Mouse (Mus musculus): Measurements from ENCODE around the gene Cfap57. TPM values are rescaled to one million over a fixed set of nuclear protein-coding genes. Genes with fewer than 3 reads are reported as not detected.
"Not testable (repeated sequence)": the region's sequence is repeated elsewhere in the genome, so short reads cannot be mapped to it uniquely, and the experiment has no call there.

Gene Cfap57
- polyA plus RNA-seq, 1 experiment from 2014 or later, result 0.92 TPM

DNA sequence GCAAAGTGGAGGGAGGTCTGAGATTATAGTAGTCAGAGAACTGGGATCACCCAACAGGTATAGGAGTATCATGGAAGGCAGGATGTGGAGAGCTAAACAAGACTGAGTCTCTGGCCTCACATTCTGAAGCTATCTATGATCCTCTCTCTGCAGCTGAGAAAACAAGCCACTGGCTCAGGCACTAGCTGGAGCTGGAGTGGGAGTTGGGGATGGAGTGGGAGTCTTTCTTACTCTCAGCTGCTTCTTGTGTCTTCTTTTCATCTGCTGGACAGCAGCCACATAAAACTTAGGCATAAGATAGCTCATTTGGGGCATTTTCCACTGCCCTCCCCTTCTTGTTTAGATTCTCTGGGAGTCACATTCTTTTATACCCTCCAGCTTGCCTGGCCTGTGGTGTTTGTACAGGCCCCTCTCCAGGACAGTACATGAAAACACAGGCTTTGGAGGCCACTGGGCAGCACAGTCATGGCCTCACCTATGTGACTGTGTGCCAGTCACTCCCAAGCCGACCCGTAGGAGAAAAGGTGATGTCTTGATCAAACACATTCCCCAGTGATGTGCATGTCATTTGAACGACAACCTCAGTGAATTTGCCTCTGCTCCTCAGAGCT is 67.4 kb downstream of the Cfap57 start:
- no peak overlapping the region for H3K4me2 ChIP-seq (replicated peaks)
- no peaks in the 10 kb centered on the region for H3K4me1 ChIP-seq
- no peaks in the 10 kb centered on the region for H3K36me3 ChIP-seq
- no peaks in the 10 kb centered on the region for H3K27me3 ChIP-seq
- H3K9ac ChIP-seq (replicated peaks), result no peak overlapping the region
- no peak overlapping the region for H3K4me3 ChIP-seq
- WGBS, result 67% methylated on average over 3 of the region's 3 CpGs
- H3K27ac ChIP-seq (replicated peaks), result no peak overlapping the region
- no peak for ATAC-seq (ENCODE audit: low FRiP score, low read depth)
- no peaks in the 10 kb centered on the region for H3K9me3 ChIP-seq

DNA sequence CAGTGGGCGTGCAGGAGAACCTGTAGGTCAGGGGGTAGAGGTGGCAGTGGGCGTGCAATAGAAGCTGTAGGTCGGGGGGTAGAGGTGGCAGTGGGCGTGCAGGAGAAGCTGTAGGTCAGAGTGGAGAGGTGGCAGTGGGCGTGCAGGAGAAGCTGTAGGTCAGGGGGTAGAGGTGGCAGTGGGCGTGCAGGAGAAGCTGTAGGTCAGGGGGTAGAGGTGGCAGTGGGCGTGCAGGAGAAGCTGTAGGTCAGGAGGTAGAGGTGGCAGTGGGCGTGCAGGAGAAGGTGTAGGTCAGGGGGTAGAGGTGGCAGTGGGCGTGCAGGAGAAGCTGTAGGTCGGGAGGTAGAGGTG is 72.5 kb downstream of the Cfap57 start:
- not testable (repeated sequence) for H3K36me3 ChIP-seq; H3K9me3 ChIP-seq; H3K4me2 ChIP-seq (replicated peaks); H3K9ac ChIP-seq (replicated peaks); ATAC-seq (ENCODE audit: low FRiP score, low read depth); H3K27ac ChIP-seq (replicated peaks); H3K4me3 ChIP-seq; H3K27me3 ChIP-seq; H3K4me1 ChIP-seq
- 88% methylated on average over 10 of the region's 10 CpGs for WGBS

DNA sequence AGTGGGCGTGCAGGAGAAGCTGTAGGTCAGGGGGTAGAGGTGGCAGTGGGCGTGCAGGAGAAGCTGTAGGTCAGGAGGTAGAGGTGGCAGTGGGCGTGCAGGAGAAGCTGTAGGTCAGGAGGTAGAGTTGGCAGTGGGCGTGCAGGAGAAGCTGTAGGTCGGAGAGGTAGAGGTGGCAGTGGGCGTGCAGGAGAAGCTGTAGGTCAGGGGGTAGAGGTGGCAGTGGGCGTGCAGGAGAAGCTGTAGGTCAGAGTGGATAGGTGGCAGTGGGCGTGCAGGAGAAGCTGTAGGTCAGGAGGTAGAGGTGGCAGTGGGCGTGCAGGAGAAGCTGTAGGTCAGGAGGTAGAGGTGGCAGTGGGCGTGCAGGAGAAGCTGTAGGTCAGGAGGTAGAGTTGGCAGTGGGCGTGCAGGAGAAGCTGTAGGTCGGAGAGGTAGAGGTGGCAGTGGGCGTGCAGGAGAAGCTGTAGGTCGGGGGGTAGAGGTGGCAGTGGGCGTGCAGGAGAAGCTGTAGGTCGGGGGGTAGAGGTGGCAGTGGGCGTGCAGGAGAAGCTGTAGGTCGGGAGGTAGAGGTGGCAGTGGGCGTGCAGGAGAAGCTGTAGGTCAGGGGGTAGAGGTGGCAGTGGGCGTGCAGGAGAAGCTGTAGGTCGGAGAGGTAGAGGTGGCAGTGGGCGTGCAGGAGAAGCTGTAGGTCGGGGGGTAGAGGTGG is 73.0 kb downstream of the Cfap57 start:
- not testable (repeated sequence) for H3K27ac ChIP-seq (replicated peaks); H3K4me1 ChIP-seq; H3K9me3 ChIP-seq; H3K4me2 ChIP-seq (replicated peaks); H3K36me3 ChIP-seq; H3K9ac ChIP-seq (replicated peaks); H3K4me3 ChIP-seq; ATAC-seq (ENCODE audit: low FRiP score, low read depth)
- WGBS, result 89% methylated on average over 23 of the region's 23 CpGs
- H3K27me3 ChIP-seq, result peaks cover 15% of the 10 kb centered on the region

GRCm38 (mm10) chr4:118544441-118545127 is 76.0 kb downstream of the Cfap57 start:
- peaks cover 11% of the 10 kb centered on the region; the same call in 1 of the 2 replicates for H3K4me1 ChIP-seq

GRCm38 (mm10) chr4:118543592-118544260 is 76.9 kb downstream of the Cfap57 start, which contains the start of gene Tmem125:
Gene Tmem125, minus strand, starts transcription at chr4:118544044.
- no peak within 1 kb of the TSS for H3K9ac ChIP-seq (replicated peaks)
- H3K4me1 ChIP-seq, result peaks cover 11% of the 10 kb centered on the region; the same call in 1 of the 2 replicates
- peak within 1 kb of the TSS; percentile 20 for H3K4me3 ChIP-seq
- H3K27ac ChIP-seq (replicated peaks), result no peak within 1 kb of the TSS
- H3K4me2 ChIP-seq (replicated peaks), result peak within 1 kb of the TSS; percentile 52
- ATAC-seq (ENCODE audit: low FRiP score, low read depth), result 0 out of 2 replicates have a peak, but pooled peaks have one; percentile 16
- WGBS, result 3% methylated on average over 24 of the region's 24 CpGs
- no peaks in the 10 kb centered on the region for H3K36me3 ChIP-seq
- H3K27me3 ChIP-seq, result peaks cover 49% of the 10 kb centered on the region
- peaks cover 2% of the 10 kb centered on the region for H3K9me3 ChIP-seq

More at GRCm38 (mm10) chr4:118544441-118545127, 76.0 kb downstream of the Cfap57 start:
- Histone ChIP-seq H3K27ac (replicated peaks) (no peak overlapping the region), H3K4me2 (replicated peaks) (no peak overlapping the region), H3K36me3 (no peaks in the 10 kb centered on the region), H3K9ac (replicated peaks) (no peak overlapping the region), H3K9me3 (peaks cover 2% of the 10 kb centered on the region), H3K4me3 (no peak overlapping the region), H3K27me3 (peaks cover 41% of the 10 kb centered on the region)
- WGBS, result 69% methylated on average over 14 of the region's 14 CpGs
- ATAC-seq (ENCODE audit: low FRiP score, low read depth), result no peak

GRCm38 (mm10) chr4:118543158-118543530 is 77.4 kb downstream of the Cfap57 start:
- Histone ChIP-seq H3K4me2 (replicated peaks) (peak overlapping the region; percentile 52), H3K9me3 (peaks cover 2% of the 10 kb centered on the region), H3K4me1 (peaks cover 11% of the 10 kb centered on the region; the same call in 1 of the 2 replicates), H3K27ac (replicated peaks) (no peak overlapping the region), H3K27me3 (peaks cover 54% of the 10 kb centered on the region), H3K36me3 (no peaks in the 10 kb centered on the region), H3K4me3 (peak overlapping the region; percentile 20; the same call in 1 of the 2 replicates), H3K9ac (replicated peaks) (no peak overlapping the region)
- ATAC-seq (ENCODE audit: low FRiP score, low read depth), result no peak
- 23% methylated on average over 13 of the region's 13 CpGs for WGBS

- ATAC-seq (ENCODE audit: low FRiP score, low read depth), result no peak
- 70% methylated on average over 9 of the region's 9 CpGs for WGBS
- Histone ChIP-seq H3K4me3 (no peak overlapping the region), H3K27me3 (peaks cover 59% of the 10 kb centered on the region), H3K9ac (replicated peaks) (no peak overlapping the region), H3K27ac (replicated peaks) (no peak overlapping the region), H3K9me3 (peaks cover 2% of the 10 kb centered on the region; the same call in 1 of the 2 replicates), H3K4me2 (replicated peaks) (no peak overlapping the region), H3K36me3 (no peaks in the 10 kb centered on the region), H3K4me1 (peaks cover 11% of the 10 kb centered on the region; the same call in 1 of the 2 replicates)
These were observed 77.9 kb downstream of the Cfap57 start for GRCm38 (mm10) chr4:118542510-118543157.

DNA sequence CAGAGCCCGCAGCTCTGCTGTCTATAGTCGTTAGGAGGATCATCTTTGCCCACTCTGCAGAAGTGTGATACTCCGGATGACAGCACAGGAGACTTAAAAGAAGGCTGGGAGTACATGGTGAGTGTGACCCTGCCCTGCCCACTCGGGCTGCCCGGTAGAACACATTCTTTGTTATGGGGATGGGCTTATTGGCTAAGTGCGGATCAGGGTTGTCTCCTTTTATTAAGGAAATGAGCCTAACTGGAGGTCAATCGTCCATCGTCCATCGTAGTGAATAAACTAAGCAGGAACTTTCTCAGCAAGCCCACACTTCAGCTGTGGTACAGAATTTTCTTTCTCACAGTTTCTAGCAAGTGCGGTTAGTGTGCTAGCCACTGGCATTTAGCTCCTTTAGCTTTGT is 80.7 kb downstream of the Cfap57 start:
- ATAC-seq (ENCODE audit: low FRiP score, low read depth), result no peak
- no peaks in the 10 kb centered on the region for H3K36me3 ChIP-seq
- H3K9me3 ChIP-seq, result no peaks in the 10 kb centered on the region
- peaks cover 11% of the 10 kb centered on the region; the same call in 1 of the 2 replicates for H3K4me1 ChIP-seq
- no peak overlapping the region for H3K27ac ChIP-seq (replicated peaks)
- H3K4me3 ChIP-seq, result no peak overlapping the region
- no peak overlapping the region for H3K9ac ChIP-seq (replicated peaks)
- peaks cover 59% of the 10 kb centered on the region for H3K27me3 ChIP-seq
- 7% methylated on average over 10 of the region's 10 CpGs for WGBS
- no peak overlapping the region for H3K4me2 ChIP-seq (replicated peaks)

DNA sequence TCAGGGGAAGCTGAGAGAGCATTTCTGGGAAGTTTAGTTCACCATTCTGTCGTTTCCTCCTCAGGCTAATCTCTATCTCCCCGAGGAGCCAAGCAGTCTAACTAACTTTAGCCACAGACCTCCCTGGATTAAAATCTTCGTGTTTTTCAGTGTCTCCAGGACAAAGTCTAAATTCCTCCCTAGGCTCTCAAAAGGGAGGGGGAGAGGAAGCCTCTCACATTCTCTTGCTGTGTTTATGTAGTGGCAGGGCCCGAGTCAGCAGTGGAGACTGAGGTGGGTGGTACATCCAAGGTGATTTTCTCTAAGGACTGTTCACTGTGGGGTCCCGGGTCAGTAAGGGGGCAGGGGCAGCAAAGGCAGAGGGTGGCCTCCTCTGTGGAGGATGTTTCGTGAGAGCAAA is 82.8 kb downstream of the Cfap57 start:
- Histone ChIP-seq H3K4me1 (peaks cover 2% of the 10 kb centered on the region; the same call in 1 of the 2 replicates), H3K9me3 (no peaks in the 10 kb centered on the region), H3K27ac (replicated peaks) (no peak overlapping the region), H3K4me2 (replicated peaks) (no peak overlapping the region), H3K9ac (replicated peaks) (no peak overlapping the region), H3K27me3 (peaks cover 46% of the 10 kb centered on the region), H3K4me3 (no peak overlapping the region), H3K36me3 (no peaks in the 10 kb centered on the region)
- no peak for ATAC-seq (ENCODE audit: low FRiP score, low read depth)
- 46% methylated on average over 6 of the region's 6 CpGs for WGBS

DNA sequence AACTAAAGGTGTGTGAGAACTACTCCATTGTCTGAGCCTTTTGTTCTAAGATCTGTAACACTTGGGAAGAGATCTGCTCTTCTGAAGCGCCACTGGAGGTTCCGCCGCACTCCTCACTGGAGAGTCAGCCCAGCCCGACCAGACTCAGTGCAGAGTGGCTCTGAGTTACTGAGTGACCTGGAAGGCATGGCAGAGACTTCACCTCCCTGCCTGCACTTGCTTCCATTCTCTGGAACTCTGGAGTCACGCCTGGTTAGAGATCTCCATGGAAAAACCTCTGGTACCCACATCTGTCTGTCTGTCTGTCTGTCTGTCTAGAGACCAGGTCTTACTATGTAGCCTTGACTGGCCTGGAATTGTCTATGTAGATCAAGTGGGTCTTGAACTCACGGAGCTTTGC is 85.0 kb downstream of the Cfap57 start:
- Histone ChIP-seq H3K9ac (replicated peaks) (no peak overlapping the region), H3K4me2 (replicated peaks) (no peak overlapping the region), H3K4me3 (no peak overlapping the region), H3K27me3 (peaks cover 24% of the 10 kb centered on the region), H3K36me3 (no peaks in the 10 kb centered on the region), H3K4me1 (peaks cover 2% of the 10 kb centered on the region; the same call in 1 of the 2 replicates), H3K27ac (replicated peaks) (no peak overlapping the region), H3K9me3 (no peaks in the 10 kb centered on the region)
- 79% methylated on average over 6 of the region's 6 CpGs for WGBS
- no peak for ATAC-seq (ENCODE audit: low FRiP score, low read depth)

GRCm38 (mm10) chr4:118533605-118534004 is 87.0 kb downstream of the Cfap57 start:
- H3K9me3 ChIP-seq, result no peaks in the 10 kb centered on the region
- H3K4me3 ChIP-seq, result no peak overlapping the region
- H3K27ac ChIP-seq (replicated peaks), result no peak overlapping the region
- H3K4me1 ChIP-seq, result no peaks in the 10 kb centered on the region
- no peak overlapping the region for H3K4me2 ChIP-seq (replicated peaks)
- peaks cover 9% of the 10 kb centered on the region; the same call in 1 of the 2 replicates for H3K27me3 ChIP-seq
- H3K9ac ChIP-seq (replicated peaks), result no peak overlapping the region
- no peak for ATAC-seq (ENCODE audit: low FRiP score, low read depth)
- H3K36me3 ChIP-seq, result no peaks in the 10 kb centered on the region
- 91% methylated on average over 7 of the region's 7 CpGs for WGBS

All from midbrain, embryonic 12.5 days (tissue).